Comparison of ENCODE assay signal across 18 mouse cellular contexts in the genomic region with DNA sequence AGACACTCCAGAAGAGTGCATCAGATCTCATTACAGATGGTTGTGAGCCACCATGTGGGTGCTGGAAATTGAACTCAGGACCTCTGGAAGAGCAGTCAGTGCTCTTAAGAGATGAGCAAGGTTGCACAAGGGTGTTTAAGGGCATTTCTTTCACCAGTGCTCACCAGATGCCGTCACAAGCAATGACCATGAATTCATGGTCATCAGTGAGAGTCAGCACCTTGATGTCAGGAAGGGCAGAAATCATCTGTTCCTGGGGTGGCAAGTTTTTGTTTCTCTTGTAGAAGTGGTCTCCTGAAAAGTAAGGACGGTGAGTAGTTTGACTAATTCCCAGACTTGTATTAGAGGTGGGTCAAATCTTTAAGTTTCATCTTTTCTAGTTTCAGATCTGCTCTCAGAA.
"Had no signal": no experiment of that assay in that cellular context is flagged by ENCODE, and none has a peak within 500 bp of the region (broad histone marks: within the 10 kb centered on the region; RNA-seq: fewer than 3 reads in every experiment).

No protein-coding gene starts in this region.

- H3K4me3 ChIP-seq: midbrain, embryonic 10.5 days; midbrain, embryonic 12.5 days; myocyte; neural tube, embryonic 13.5 days; neural tube, embryonic 15.5 days had no signal

- H3K27ac ChIP-seq: midbrain, embryonic 10.5 days; midbrain, embryonic 12.5 days; neural tube, embryonic 15.5 days had no signal

- DNase-seq: lung, adult 18-20 months; lung, embryonic 14.5 days; lung, postnatal 10 days; lung, postnatal 4 days; midbrain, embryonic 14.5 days; retina, postnatal 1 day; right cerebral cortex, adult 18-20 months; right cerebral cortex, postnatal 25 days; right cerebral cortex, postnatal 4 days; spleen, adult 18-20 months; thymus, adult 18-20 months; thymus, postnatal 14 days; thymus, postnatal 36 days had no signal

- H3K27me3 ChIP-seq: midbrain, embryonic 12.5 days; neural tube, embryonic 13.5 days; neural tube, embryonic 15.5 days had no signal
